Mouse (Mus musculus) lung, postnatal 0 days (tissue): ENCODE data around the gene P4ha1.

Experiments
- CTCF ChIP-seq: IDR thresholded peaks from 2 replicates; pipeline ENCODE4 v1.5.1; 2016; ENCODE audit warnings: antibody characterized with exemption, mild to moderate bottlenecking
- EP300 ChIP-seq: IDR thresholded peaks from 2 replicates; pipeline ENCODE4 v1.6.1; 2016; ENCODE audit warnings: antibody characterized with exemption, mild to moderate bottlenecking, control low read depth

DNA sequence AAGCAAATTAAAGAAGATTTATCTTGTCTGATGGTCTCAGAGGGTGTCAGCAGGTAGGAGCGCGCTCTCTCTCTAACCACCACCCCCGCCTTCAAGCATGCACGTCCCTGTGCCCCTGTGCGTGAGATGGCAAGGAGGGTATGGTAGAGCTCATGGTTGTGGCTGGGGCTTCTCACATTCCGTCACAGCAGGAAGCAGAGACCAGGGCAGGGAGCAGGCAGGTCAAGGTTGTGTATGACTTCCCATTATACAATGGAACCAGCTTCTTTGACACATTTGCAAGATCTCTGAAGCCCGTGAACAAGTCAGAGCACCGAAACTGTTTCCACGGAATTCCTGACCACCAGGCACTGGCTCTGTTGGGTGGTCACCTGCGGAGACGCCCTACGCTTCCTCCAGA lies 87.2 kb downstream of the P4ha1 start:
- TF ChIP-seq CTCF = no peak
- TF ChIP-seq EP300 = no peak
